Mouse (Mus musculus): ENCODE data around the gene Rassf3. TPM values are rescaled to one million over a fixed set of nuclear protein-coding genes. Genes with fewer than 3 reads are reported as not detected.

Gene Rassf3
- polyA plus RNA-seq, 1 experiment from 2014 or later: 16.4 TPM

GRCm38 (mm10) chr10:121363201-121363600 lies 112.9 kb downstream of the Rassf3 start:
- no peak overlapping the region for H3K9ac ChIP-seq (replicated peaks)
- H3K4me3 ChIP-seq (ENCODE audit: low read depth, low read length): no peak overlapping the region
- ATAC-seq (no peak), DNase-seq (no peak)
- no peak overlapping the region for H3K4me2 ChIP-seq (ENCODE audit: low read depth, low read length)
- H3K27me3 ChIP-seq (ENCODE audit: insufficient read depth, low read length): no peaks in the 10 kb centered on the region
- H3K4me1 ChIP-seq (ENCODE audit: insufficient read depth): peaks cover 26% of the 10 kb centered on the region
- H3K27ac ChIP-seq (ENCODE audit: low read depth): no peak overlapping the region
- WGBS (ENCODE audit: insufficient replicate concordance): 76% methylated on average over 8 of the region's 8 CpGs
- TF ChIP-seq EP300 (IDR thresholded peaks at IDR 0.05; ENCODE audit: low read depth) (no peak), CTCF (IDR thresholded peaks at IDR 0.05; ENCODE audit: low read depth) (no peak)
- no peaks in the 10 kb centered on the region for H3K9me3 ChIP-seq (ENCODE audit: low read length)
- no peaks in the 10 kb centered on the region for H3K36me3 ChIP-seq (replicated peaks; ENCODE audit: insufficient read depth, low read length)

- no peak overlapping the region for H3K4me2 ChIP-seq (ENCODE audit: low read depth, low read length)
Observed at GRCm38 (mm10) chr10:121360358-121360757, 115.8 kb downstream of the Rassf3 start.

More at GRCm38 (mm10) chr10:121360358-121360757, 115.8 kb downstream of the Rassf3 start:
- Histone ChIP-seq H3K27me3 (ENCODE audit: insufficient read depth, low read length) (no peaks in the 10 kb centered on the region), H3K9me3 (ENCODE audit: low read length) (no peaks in the 10 kb centered on the region), H3K4me1 (ENCODE audit: insufficient read depth) (peaks cover 9% of the 10 kb centered on the region), H3K9ac (replicated peaks) (no peak overlapping the region), H3K27ac (ENCODE audit: low read depth) (no peak overlapping the region), H3K4me3 (ENCODE audit: low read depth, low read length) (no peak overlapping the region), H3K36me3 (replicated peaks; ENCODE audit: insufficient read depth, low read length) (no peaks in the 10 kb centered on the region)
- WGBS (ENCODE audit: insufficient replicate concordance): 80% methylated on average over 2 of the region's 2 CpGs
- no peak for TF ChIP-seq EP300 (IDR thresholded peaks at IDR 0.05; ENCODE audit: low read depth)
- TF ChIP-seq CTCF (IDR thresholded peaks at IDR 0.05; ENCODE audit: low read depth): peak; percentile 29
- ATAC-seq (no peak), DNase-seq (peak; percentile 1)

Other genes starting within 250 kb of the Rassf3 start
- 0.75 and 1.4 TPM in 2 replicates for gene Tbc1d30, start 125.1 kb downstream of the Rassf3 start, polyA plus RNA-seq (2015; fragmentation: Nextera tagmentation; extraction: Ambion mirVana)
- 27.7 and 28.9 TPM in 2 replicates for gene Gns, start 111.3 kb downstream of the Rassf3 start, polyA plus RNA-seq (2015; fragmentation: Nextera tagmentation; extraction: Ambion mirVana)
- gene Tbk1, start 110.4 kb upstream of the Rassf3 start, polyA plus RNA-seq (2015; fragmentation: Nextera tagmentation; extraction: Ambion mirVana): 11.4 and 14.4 TPM in 2 replicates
- gene Xpot, start 150.0 kb upstream of the Rassf3 start, polyA plus RNA-seq (2015; fragmentation: Nextera tagmentation; extraction: Ambion mirVana): 17.5 and 19.4 TPM in 2 replicates
- not detected in 2 replicates for gene D930020B18Rik, start 165.2 kb upstream of the Rassf3 start, polyA plus RNA-seq (2015; fragmentation: Nextera tagmentation; extraction: Ambion mirVana)